Mouse (Mus musculus) heart, postnatal 36 days (tissue): ENCODE data around the gene Synpo2l. TPM values are rescaled to one million over a fixed set of nuclear protein-coding genes. Genes with fewer than 3 reads are reported as not detected.
"Not testable (repeated sequence)": the region's sequence is repeated elsewhere in the genome, so short reads cannot be mapped to it uniquely, and the experiment has no call there.

Experiments
- DNase-seq, 2 experiments: peaks; one replicate each; pipeline ENCODE4 v3.0.0; 2021 to 2022
- intact Hi-C: fragments of 180-260 bp; cut with DNase I; formaldehyde crosslinking; loops from one replicate; pipeline ENCODE4 v1.15.1; 2025
- total RNA-seq, 2 experiments: library from RNA; stranded (reverse); gene quantifications; 2 replicates each; pipeline ENCODE4 v1.2.3; 2021

Synpo2l gene
- total RNA-seq = 100 to 1,000 TPM; 111 to 118 TPM

GRCm38 (mm10) chr14:20668154-20668810 lies at the start of gene Synpo2l:
Gene Synpo2l, minus strand, starts transcription at chr14:20668354.
- intact Hi-C loops = no loop called here
- DNase-seq = peak in 1 of 2 experiments; percentile 40

DNA sequence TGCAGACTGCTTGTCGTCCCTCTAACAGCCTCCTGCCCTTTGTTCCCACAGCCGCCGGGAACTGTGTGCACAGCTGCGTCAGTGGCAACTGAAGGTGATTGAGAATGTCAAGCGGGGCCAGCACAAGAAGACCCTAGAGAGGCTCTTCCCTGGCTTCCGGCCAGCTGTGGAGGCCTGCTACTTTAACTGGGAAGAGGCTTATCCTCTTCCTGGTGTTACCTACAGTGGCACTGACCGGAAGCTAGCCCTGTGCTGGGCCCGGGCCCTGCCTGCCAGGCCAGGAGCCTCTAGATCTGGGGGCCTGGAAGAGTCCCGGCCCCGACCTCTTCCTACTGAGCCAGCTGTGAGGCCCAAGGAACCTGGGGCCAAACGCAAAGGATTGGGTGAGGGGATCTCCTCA lies 45.7 kb upstream of the Synpo2l start:
- DNase-seq = no peak
- intact Hi-C loops = no loop called here

GRCm38 (mm10) chr14:20708239-20708638 lies 40.1 kb upstream of the Synpo2l start:
- no peak for DNase-seq
- intact Hi-C loops = no loop called here

DNA sequence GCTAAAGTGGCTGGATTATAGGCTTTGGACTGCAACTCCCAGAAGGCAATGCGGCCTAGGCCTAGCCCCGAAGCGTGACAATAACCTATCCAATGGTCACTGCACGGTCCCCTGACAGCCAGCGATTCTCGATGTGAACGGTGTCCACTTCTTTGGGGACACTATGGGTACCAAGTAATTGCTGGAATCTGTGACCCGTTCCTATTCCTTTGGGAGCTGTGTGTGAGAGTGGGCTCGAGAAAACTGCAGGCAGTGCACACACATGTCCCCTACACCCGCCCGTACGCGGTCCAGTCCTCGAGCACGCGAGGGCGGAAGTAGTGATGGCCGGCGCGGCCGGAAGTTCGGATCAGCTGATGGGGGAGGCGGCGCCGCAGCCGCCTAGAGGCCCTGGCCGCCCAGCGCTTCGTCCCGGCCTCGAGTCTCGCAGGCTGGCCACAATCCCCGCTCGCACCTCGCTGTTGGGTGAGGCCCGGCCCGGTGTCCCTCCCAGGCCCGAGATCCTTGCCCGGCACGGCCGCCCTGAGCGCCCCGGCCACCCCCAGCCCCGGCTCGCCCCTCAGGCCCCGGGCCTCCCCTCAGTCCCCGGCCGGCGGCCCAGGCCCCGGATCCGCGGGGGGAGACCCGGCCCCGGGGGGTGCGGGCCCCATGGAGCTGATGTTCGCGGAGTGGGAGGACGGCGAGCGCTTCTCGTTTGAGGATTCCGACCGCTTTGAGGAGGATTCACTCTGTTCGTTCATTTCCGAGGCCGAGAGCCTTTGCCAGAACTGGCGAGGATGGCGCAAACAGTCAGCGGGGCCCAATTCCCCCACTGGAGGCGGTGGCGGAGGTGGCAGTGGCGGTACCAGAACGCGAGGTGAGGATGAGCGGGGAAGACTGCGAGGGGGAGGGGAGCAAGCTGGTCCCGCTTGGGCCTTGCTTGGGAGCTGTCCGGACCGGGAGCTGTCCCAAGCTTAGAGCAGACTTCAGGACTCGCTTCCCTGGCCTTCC lies 39.3 kb upstream of the Synpo2l start, which contains the start of gene Zswim8:
Gene Zswim8 (plus strand): TSS at position 352 of the 990 bp plus-strand sequence.
- DNase-seq = peak; percentile 87 to 94
- intact Hi-C loops = no loop called here

DNA sequence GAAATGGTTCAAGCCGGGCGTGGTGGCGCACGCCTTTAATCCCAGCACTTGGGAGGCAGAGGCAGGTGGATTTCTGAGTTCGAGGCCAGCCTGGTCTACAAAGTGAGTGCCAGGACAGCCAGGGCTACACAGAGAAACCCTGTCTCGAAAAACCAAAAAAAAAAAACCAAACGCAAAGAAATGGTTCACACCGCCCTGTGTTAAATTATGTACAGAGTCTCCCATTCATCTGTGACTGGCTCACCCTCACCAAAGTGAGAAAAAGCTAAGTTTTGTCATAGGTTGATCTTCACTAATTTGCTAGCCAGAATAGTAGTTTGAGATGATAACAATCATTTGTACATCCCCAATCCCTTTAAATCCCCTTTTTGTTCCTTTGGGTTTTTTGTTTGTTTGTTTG lies 35.3 kb upstream of the Synpo2l start:
- intact Hi-C loops, DNase-seq: not testable (repeated sequence)

DNA sequence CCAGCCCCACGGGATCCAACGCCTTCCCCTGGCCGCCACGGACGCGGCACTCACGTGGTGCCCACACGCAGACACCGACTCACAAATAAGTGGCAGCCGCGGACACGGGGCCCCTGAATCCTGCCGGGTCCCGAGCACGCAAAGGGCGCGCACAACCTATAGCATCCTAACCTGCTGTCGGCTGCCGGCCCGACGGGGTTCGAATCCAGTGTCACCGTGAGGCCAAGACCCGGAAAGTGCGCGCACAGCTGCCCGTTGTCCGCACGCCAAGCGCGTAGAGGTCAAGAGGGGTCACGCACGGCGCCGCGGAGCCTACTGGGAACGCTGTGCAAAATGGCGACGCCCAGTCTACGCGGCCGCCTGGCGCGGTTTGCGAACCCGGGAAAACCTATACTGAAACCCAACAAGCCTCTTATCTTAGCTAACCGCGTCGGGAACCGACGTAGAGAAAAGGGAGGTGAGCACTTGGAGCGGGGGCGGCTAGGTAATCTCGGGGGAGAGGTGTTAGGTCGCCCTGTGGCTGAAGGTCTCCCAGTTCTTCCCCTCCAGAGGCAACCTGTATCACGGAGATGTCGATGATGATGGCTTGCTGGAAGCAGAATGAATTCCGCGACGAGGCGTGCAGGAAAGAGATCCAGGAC lies 34.7 kb upstream of the Synpo2l start, which contains the start of gene Chchd1:
Gene Chchd1 (plus strand): TSS at position 266 of the 641 bp plus-strand sequence.
- intact Hi-C loops = no loop called here

DNA sequence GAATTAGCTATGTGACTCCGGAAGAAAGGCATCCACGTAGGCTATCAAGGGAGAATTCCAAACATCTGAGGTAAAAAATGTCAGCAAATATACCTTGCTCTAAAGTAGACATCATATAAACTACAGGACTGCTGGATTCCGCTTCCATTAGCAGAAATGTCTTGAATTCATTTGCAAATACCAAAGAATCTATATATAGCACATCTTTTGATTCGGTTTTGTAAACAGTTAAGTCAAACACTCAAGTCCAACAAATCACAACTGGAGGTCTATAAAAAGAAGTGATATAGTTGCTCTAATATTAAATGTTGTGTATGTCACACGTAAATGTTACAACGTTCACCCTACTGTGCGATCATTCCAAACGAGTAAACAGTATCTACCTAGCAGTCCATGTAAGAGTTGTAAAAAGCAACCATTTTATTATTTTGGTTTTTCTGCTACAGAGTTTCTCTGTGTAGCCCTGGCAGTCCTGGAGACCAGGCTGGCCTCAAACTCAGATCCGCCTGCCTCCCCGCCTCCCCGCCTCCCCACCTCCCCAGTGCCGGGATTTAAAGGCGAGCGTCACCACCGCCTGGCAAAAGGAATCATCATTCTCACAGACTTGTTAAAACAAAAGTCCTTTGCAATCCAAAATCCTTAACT lies 34.1 kb upstream of the Synpo2l start:
- intact Hi-C loops = no loop called here

More for the DNA sequence above, 34.7 kb upstream of the Synpo2l start, which contains the start of gene Chchd1:
- DNase-seq = peak; percentile 95

GRCm38 (mm10) chr14:20701554-20701953 lies 33.4 kb upstream of the Synpo2l start:
- DNase-seq = no peak
- intact Hi-C loops = no loop called here

More for the DNA sequence above, 34.1 kb upstream of the Synpo2l start:
- no peak for DNase-seq

DNA sequence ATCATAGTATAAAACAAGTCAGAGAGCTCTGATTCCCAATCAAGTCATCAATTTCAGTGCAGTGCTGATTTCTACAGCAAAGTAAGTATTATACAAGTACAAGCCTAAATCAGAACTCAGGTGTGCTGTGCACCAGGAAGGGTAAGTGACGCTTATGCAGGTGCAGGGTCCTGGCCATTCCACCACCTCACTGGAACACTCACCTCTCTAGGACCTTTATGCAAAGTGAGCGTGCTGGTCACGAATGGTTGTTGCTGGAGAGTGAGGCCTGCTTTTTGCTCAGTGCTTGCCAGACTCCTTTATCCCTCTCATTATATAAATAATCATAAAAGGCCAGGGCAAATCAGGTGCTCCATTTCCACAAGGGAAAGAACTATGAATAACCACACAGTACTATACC lies 32.2 kb upstream of the Synpo2l start:
- DNase-seq = no peak
- intact Hi-C loops = no loop called here

- intact Hi-C loops = no loop called here
- DNase-seq = no peak
Measured at GRCm38 (mm10) chr14:20698515-20698914, 30.4 kb upstream of the Synpo2l start.

GRCm38 (mm10) chr14:20696986-20697385 lies 28.8 kb upstream of the Synpo2l start:
- intact Hi-C loops = no loop called here
- DNase-seq = peak; percentile 35 to 36

DNA sequence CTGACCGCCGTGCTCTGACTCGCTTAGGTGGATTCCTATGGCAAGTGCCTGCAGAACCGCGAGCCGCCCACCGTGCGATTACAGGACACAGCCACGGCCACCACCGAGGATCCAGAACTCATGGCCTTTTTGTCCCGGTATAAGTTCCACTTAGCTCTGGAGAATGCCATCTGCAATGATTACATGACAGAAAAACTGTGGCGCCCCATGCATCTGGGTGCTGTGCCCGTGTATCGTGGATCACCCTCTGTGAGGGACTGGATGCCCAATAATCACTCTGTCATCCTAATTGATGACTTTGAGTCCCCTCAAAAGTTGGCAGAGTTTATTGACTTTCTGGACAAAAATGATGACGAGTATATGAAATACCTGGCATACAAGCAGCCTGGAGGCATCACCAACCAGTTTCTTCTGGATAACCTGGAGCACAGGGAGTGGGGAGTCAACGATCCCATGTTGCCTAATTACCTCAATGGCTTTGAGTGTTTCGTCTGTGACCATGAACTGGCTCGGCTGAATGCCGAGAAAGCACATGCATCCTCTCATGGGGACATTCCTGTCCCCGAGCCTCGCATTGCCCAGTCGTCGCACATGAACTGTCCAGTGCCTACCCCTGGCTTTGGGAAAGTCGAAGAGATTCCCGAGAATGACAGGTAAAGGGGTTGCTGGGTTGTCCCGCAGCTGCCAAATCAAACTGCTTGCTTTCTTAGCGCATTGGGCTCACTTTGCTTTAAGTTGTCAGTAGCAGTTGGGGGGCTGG lies 27.8 kb upstream of the Synpo2l start:
- intact Hi-C loops = no loop called here
- DNase-seq = peak in 1 of 2 experiments; percentile 30

DNA sequence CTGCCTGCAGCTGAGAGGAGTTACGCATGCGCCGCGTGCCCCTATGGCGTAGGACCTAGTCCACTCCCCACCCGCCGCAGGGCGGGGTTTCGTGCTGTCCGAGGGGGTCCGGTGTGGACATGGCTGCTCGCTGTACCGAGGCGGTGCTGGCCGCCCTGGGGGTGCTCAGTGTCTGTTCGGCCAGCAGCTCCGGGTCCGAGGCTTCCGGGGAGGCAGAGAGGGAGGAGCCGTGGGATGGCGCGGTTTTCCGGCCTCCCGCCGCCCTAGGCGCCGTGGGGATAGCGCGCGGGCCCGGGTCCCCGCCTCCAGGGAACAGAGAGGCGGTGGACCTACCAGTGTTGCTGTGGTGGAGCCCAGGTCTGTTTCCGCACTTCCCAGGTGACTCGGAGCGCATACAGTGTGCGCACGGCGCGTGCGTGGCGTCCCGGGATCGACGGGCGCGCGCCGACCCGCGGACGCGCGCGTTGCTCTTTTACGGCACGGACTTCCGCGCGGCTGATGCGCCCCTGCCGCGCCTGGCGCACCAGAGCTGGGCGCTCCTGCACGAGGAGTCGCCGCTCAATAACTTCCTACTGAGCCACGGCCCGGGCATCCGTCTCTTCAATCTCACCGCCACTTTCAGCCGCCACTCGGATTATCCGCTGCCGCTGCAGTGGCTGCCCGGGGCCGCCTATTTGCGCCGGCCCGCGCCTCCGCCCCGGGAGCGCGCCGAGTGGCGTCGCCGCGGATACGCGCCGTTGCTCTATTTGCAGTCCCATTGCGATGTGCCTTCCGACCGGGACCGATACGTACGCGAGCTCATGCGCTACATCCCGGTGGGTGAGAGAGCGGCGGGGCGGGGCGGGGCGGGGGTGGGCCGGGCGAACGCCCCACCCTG lies 27.0 kb upstream of the Synpo2l start, which contains the start of gene Fut11:
Gene Fut11 (plus strand): TSS at position 85 of the 877 bp plus-strand sequence.
- intact Hi-C loops = loop anchor here (5.0 kb wide), 1 partner anchor 53 kb away; the partner anchor contains the start of gene Usp54
- DNase-seq = peak; percentile 84 to 85

DNA sequence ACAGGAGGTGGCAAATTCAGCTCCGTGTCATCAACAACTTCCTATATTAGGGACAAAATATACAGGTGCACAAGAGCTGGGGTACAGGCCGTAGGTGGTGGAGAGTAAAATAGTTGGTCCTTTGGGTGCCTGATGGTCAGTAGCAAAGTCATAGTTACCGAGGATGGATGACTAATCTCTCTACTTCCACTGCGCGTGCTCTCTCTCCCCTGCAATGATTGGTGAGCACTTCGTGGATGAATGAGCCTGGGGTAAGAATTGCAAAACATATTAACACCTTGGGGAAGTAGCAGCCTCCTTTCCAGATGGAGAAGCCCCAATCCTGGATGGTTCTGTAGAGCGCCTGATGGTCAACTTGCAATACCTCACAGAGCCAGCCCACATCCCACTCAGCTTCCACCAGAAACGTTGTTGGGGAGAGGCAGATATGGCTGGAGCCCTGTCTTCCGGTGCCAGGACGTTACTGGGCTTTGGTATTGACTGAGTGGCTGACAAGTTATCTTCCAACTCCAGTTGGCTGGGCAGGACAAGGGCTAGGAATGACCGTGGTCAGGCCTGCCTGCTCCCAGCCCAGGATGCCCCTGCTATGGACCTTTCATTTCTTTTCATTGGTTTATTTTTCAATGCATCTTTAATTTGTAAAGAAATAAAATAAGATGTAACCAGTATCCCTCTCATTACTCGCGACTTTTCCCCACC lies 26.2 kb upstream of the Synpo2l start:
- intact Hi-C loops = loop anchor here (5.0 kb wide), 1 partner anchor 52 kb away; the partner anchor contains the start of gene Usp54
- DNase-seq = peak in 1 of 2 experiments; percentile 23

DNA sequence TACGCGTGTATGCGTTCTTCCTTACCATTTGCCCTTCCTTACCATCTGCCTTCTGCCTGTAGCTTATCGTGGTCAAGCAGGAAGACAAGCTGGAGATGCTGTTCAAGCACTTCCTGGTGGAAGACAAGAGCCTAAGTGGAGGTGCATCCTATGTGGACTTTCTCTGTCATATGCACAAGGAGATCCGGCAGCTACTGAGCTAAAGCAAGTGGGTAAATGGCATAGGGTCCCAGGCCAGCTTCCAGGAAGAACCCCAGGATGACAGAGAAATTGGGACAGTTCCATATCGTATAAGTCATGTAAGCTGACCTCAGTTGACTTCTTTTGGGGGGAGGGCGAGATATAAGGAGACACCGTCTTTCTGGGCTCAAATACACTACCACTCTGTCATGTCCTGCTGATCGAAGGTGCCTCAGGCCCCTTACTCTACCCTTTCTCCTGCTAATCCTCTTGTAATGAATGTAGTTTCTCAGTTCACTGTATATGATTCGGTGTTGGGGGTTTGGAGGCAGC lies 25.5 kb upstream of the Synpo2l start:
- intact Hi-C loops = loop anchor here (2.0 to 5.0 kb wide), 2 partner anchors 19 to 51 kb away; partner anchors contain the start of genes Sec24c and Usp54
- no peak for DNase-seq

DNA sequence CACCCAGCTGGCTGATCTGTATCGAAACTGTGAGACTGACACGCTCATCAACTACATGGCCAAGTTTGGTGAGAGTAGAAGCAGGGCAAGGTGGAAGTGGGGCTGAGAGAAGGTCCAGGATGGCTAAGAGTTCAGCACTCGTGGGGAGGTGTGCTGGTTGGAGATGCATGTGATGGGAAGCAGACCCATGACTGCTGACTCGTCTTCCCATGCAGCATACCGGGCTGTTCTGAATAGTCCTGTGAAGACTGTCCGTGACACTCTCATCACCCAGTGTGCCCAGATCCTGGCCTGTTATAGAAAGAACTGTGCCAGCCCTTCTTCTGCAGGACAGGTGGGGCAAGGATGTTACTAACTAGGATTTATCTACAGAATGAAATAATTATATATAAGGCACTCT lies 23.6 kb upstream of the Synpo2l start:
- DNase-seq = no peak
- intact Hi-C loops = loop anchor here (2.0 to 5.0 kb wide), 2 partner anchors 17 to 49 kb away; partner anchors contain the start of genes Sec24c and Usp54

GRCm38 (mm10) chr14:20689009-20689408 lies 20.9 kb upstream of the Synpo2l start:
- no peak for DNase-seq
- intact Hi-C loops = no loop called here
